Mouse (Mus musculus): ENCODE data around the gene Anxa7. TPM values are rescaled to one million over a fixed set of nuclear protein-coding genes. Genes with fewer than 3 reads are reported as not detected.

Anxa7 gene
- polyA plus RNA-seq, 1 experiment from 2014 or later = 36.0 TPM

DNA sequence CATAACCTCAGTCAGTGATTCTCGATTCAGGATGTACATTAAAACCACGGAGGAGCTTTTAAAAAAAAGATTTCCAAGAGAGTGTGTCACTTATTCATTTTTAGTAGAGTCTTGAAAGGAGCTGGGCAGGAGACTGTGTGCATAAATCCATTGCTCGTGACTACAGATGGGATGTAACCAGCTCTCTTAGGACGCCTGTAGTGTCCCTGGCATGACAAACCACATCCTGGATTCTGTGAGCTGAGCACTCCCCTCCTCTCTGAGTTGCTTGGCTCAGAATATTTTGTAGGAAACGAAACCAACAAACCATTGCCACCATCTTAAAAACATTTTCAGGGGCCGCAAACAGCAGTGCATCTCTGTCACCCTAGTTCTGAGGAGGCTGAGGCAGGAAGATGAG is 43.0 kb downstream of the Anxa7 start:
- Histone ChIP-seq H3K4me2 (no peak overlapping the region), H3K4me1 (ENCODE audit: insufficient read depth) (no peaks in the 10 kb centered on the region), H3K27ac (ENCODE audit: low read depth) (no peak overlapping the region), H3K27me3 (ENCODE audit: insufficient read depth, low read length) (no peaks in the 10 kb centered on the region), H3K9me3 (ENCODE audit: low read depth, low read length) (no peaks in the 10 kb centered on the region), H3K9ac (no peak overlapping the region), H3K36me3 (ENCODE audit: insufficient read depth) (no peaks in the 10 kb centered on the region), H3K4me3 (ENCODE audit: low read depth, low read length) (no peak overlapping the region)
- no peak for ATAC-seq (ENCODE audit: insufficient read depth)
- 68% methylated on average over 6 of the region's 6 CpGs for WGBS
- DNase-seq = no peak
- TF ChIP-seq CTCF (IDR thresholded peaks at IDR 0.05; ENCODE audit: low read depth) = no peak

DNA sequence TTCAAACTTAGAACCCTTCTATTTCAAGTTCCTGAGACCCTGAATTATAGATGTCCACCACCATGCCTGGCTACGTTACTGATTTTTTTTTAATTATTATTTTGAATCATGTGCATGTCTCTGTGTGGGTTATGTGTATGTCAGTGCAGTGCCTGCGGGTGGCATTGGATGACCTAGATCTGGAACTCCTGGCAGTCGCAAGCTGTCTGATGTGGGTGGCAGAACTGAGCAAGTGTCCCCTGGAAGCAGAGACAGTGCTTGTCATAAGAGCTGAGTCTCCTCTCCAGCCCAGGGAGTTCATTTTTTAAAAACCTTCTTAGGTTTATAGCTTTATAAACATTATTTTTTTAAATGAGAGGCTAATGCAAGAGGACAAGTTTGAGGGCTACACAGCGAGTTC is 47.5 kb downstream of the Anxa7 start:
- H3K36me3 ChIP-seq (ENCODE audit: insufficient read depth) = no peaks in the 10 kb centered on the region
- WGBS = 69% methylated on average over 4 of the region's 4 CpGs
- H3K27ac ChIP-seq (ENCODE audit: low read depth) = no peak overlapping the region
- DNase-seq = no peak
- TF ChIP-seq CTCF (IDR thresholded peaks at IDR 0.05; ENCODE audit: low read depth) = no peak
- H3K4me1 ChIP-seq (ENCODE audit: insufficient read depth) = no peaks in the 10 kb centered on the region
- H3K9me3 ChIP-seq (ENCODE audit: low read depth, low read length) = no peaks in the 10 kb centered on the region
- no peak overlapping the region for H3K4me2 ChIP-seq
- H3K4me3 ChIP-seq (ENCODE audit: low read depth, low read length) = no peak overlapping the region
- H3K27me3 ChIP-seq (ENCODE audit: insufficient read depth, low read length) = no peaks in the 10 kb centered on the region
- no peak for ATAC-seq (ENCODE audit: insufficient read depth)
- no peak overlapping the region for H3K9ac ChIP-seq

DNA sequence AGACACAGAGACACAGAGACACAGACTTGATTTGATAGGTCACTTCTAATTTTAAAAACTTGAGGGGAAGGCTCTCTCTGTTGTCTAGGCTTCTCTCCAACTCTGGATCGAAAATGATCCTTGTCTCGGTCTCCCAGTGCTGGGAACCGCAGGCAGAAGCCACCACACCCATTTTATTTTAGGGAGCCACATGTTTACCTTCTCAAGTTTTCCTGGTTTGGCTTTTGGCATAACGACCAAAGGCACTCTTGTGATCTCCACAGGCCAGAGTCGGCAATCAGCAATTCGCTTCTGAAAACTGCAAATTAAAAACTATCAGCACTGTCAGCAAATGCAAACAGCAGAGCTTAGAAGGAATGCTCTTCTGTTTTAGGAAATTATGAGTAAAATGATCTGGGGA is 48.2 kb downstream of the Anxa7 start:
- ATAC-seq (ENCODE audit: insufficient read depth) (no peak), DNase-seq (no peak)
- no peaks in the 10 kb centered on the region for H3K27me3 ChIP-seq (ENCODE audit: insufficient read depth, low read length)
- no peak for TF ChIP-seq CTCF (IDR thresholded peaks at IDR 0.05; ENCODE audit: low read depth)
- no peak overlapping the region for H3K9ac ChIP-seq
- no peaks in the 10 kb centered on the region for H3K9me3 ChIP-seq (ENCODE audit: low read depth, low read length)
- H3K36me3 ChIP-seq (ENCODE audit: insufficient read depth) = no peaks in the 10 kb centered on the region
- no peak overlapping the region for H3K4me2 ChIP-seq
- no peak overlapping the region for H3K27ac ChIP-seq (ENCODE audit: low read depth)
- H3K4me3 ChIP-seq (ENCODE audit: low read depth, low read length) = no peak overlapping the region
- no peaks in the 10 kb centered on the region for H3K4me1 ChIP-seq (ENCODE audit: insufficient read depth)
- WGBS = 69% methylated on average over 6 of the region's 6 CpGs

- H3K27ac ChIP-seq (ENCODE audit: low read depth) = no peak overlapping the region
- no peaks in the 10 kb centered on the region for H3K36me3 ChIP-seq (ENCODE audit: insufficient read depth)
- DNase-seq = no peak
- H3K9me3 ChIP-seq (ENCODE audit: low read depth, low read length) = no peaks in the 10 kb centered on the region
- TF ChIP-seq CTCF (IDR thresholded peaks at IDR 0.05; ENCODE audit: low read depth) = no peak
- no peak overlapping the region for H3K9ac ChIP-seq
- no peak overlapping the region for H3K4me2 ChIP-seq
- no peaks in the 10 kb centered on the region for H3K27me3 ChIP-seq (ENCODE audit: insufficient read depth, low read length)
- no peak for ATAC-seq (ENCODE audit: insufficient read depth)
- no peaks in the 10 kb centered on the region for H3K4me1 ChIP-seq (ENCODE audit: insufficient read depth)
- H3K4me3 ChIP-seq (ENCODE audit: low read depth, low read length) = no peak overlapping the region
- WGBS = 42% methylated on average over 1 of the region's 1 CpGs
Measured at GRCm38 (mm10) chr14:20429833-20430232, 50.1 kb downstream of the Anxa7 start.

- H3K4me1 ChIP-seq (ENCODE audit: insufficient read depth) = no peaks in the 10 kb centered on the region
- ATAC-seq (ENCODE audit: insufficient read depth) = no peak
- no peaks in the 10 kb centered on the region for H3K36me3 ChIP-seq (ENCODE audit: insufficient read depth)
Measured at GRCm38 (mm10) chr14:20428593-20428992, 51.3 kb downstream of the Anxa7 start.

DNA sequence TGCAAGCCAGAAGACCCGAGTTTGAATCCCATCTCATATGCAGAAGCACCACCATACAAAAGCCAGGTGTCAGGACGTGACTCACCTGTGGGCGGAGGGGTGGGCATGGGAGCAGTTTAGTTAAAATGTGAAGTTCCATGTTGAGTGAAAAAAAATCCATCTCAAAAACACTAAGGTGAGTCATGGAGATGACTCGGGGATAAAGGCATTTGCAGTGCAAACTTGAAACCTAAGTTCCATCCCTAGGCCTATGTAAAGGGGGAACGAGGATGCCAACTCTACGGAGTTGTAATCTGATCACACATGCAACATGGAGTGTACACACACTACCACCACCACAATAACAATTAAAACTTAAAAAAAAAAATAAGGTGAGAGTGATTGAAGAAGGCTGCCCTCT is 56.9 kb downstream of the Anxa7 start:
- WGBS = 87% methylated on average over 6 of the region's 6 CpGs
- Histone ChIP-seq H3K27ac (ENCODE audit: low read depth) (no peak overlapping the region), H3K4me1 (ENCODE audit: insufficient read depth) (no peaks in the 10 kb centered on the region), H3K4me3 (ENCODE audit: low read depth, low read length) (no peak overlapping the region), H3K9ac (no peak overlapping the region), H3K4me2 (no peak overlapping the region), H3K27me3 (ENCODE audit: insufficient read depth, low read length) (no peaks in the 10 kb centered on the region), H3K9me3 (ENCODE audit: low read depth, low read length) (no peaks in the 10 kb centered on the region), H3K36me3 (ENCODE audit: insufficient read depth) (no peaks in the 10 kb centered on the region)
- DNase-seq (no peak), ATAC-seq (ENCODE audit: insufficient read depth) (no peak)
- no peak for TF ChIP-seq CTCF (IDR thresholded peaks at IDR 0.05; ENCODE audit: low read depth)

More at GRCm38 (mm10) chr14:20428593-20428992, 51.3 kb downstream of the Anxa7 start:
- no peak for DNase-seq
- H3K27ac ChIP-seq (ENCODE audit: low read depth) = no peak overlapping the region
- H3K4me3 ChIP-seq (ENCODE audit: low read depth, low read length) = no peak overlapping the region
- H3K9ac ChIP-seq = no peak overlapping the region
- TF ChIP-seq CTCF (IDR thresholded peaks at IDR 0.05; ENCODE audit: low read depth) = no peak
- WGBS = 26% methylated on average over 1 of the region's 1 CpGs
- H3K4me2 ChIP-seq = no peak overlapping the region
- H3K27me3 ChIP-seq (ENCODE audit: insufficient read depth, low read length) = no peaks in the 10 kb centered on the region
- H3K9me3 ChIP-seq (ENCODE audit: low read depth, low read length) = no peaks in the 10 kb centered on the region

GRCm38 (mm10) chr14:20422257-20422656 is 57.7 kb downstream of the Anxa7 start:
- Histone ChIP-seq H3K4me2 (no peak overlapping the region), H3K36me3 (ENCODE audit: insufficient read depth) (no peaks in the 10 kb centered on the region), H3K4me3 (ENCODE audit: low read depth, low read length) (no peak overlapping the region), H3K4me1 (ENCODE audit: insufficient read depth) (no peaks in the 10 kb centered on the region), H3K9me3 (ENCODE audit: low read depth, low read length) (no peaks in the 10 kb centered on the region), H3K9ac (no peak overlapping the region), H3K27ac (ENCODE audit: low read depth) (no peak overlapping the region), H3K27me3 (ENCODE audit: insufficient read depth, low read length) (no peaks in the 10 kb centered on the region)
- ATAC-seq (ENCODE audit: insufficient read depth) (no peak), DNase-seq (peak; percentile 42)
- TF ChIP-seq CTCF (IDR thresholded peaks at IDR 0.05; ENCODE audit: low read depth) = no peak
- 61% methylated on average over 7 of the region's 7 CpGs for WGBS

Other genes with a start within 250 kb of the Anxa7 start
- 2.6 and 3.0 TPM in 2 replicates for gene Kcnk16, start 210.9 kb downstream of the Anxa7 start, polyA plus RNA-seq (2014; fragmentation: Nextera tagmentation; extraction: Ambion mirVana)
- 14.7 and 15.0 TPM in 2 replicates for gene Nudt13, start 185.4 kb downstream of the Anxa7 start, polyA plus RNA-seq (2014; fragmentation: Nextera tagmentation; extraction: Ambion mirVana)
- 56.8 and 60.6 TPM in 2 replicates for gene Ecd, start 132.0 kb downstream of the Anxa7 start, polyA plus RNA-seq (2014; fragmentation: Nextera tagmentation; extraction: Ambion mirVana)
- gene Fam149b, start 132.0 kb downstream of the Anxa7 start, polyA plus RNA-seq (2014; fragmentation: Nextera tagmentation; extraction: Ambion mirVana) = 42.8 and 44.4 TPM in 2 replicates
- 165 and 183 TPM in 2 replicates for gene Dnajc9, start 91.2 kb downstream of the Anxa7 start, polyA plus RNA-seq (2014; fragmentation: Nextera tagmentation; extraction: Ambion mirVana)
- gene Mrps16, start 86.5 kb downstream of the Anxa7 start, polyA plus RNA-seq (2014; fragmentation: Nextera tagmentation; extraction: Ambion mirVana) = 93.5 and 96.8 TPM in 2 replicates
- 0.12 and 0.82 TPM in 2 replicates for gene Cfap70, start 27.9 kb downstream of the Anxa7 start, polyA plus RNA-seq (2014; fragmentation: Nextera tagmentation; extraction: Ambion mirVana)
- gene Mss51, start 16.8 kb upstream of the Anxa7 start, polyA plus RNA-seq (2014; fragmentation: Nextera tagmentation; extraction: Ambion mirVana) = 0.96 and 1.4 TPM in 2 replicates
- 60.7 and 61.1 TPM in 2 replicates for gene Ppp3cb, start 66.4 kb upstream of the Anxa7 start, polyA plus RNA-seq (2014; fragmentation: Nextera tagmentation; extraction: Ambion mirVana)
- 10.0 and 11.8 TPM in 2 replicates for gene Usp54, start 160.9 kb upstream of the Anxa7 start, polyA plus RNA-seq (2014; fragmentation: Nextera tagmentation; extraction: Ambion mirVana)
- 0.24 and 0.87 TPM in 2 replicates for gene Myoz1, start 176.4 kb upstream of the Anxa7 start, polyA plus RNA-seq (2014; fragmentation: Nextera tagmentation; extraction: Ambion mirVana)
- gene Synpo2l, start 188.2 kb upstream of the Anxa7 start, polyA plus RNA-seq (2014; fragmentation: Nextera tagmentation; extraction: Ambion mirVana) = 0.75 and 2.8 TPM in 2 replicates
- 96.0 and 100 TPM in 2 replicates for gene Sec24c, start 194.2 kb upstream of the Anxa7 start, polyA plus RNA-seq (2014; fragmentation: Nextera tagmentation; extraction: Ambion mirVana)
- gene Fut11, start 214.8 kb upstream of the Anxa7 start, polyA plus RNA-seq (2014; fragmentation: Nextera tagmentation; extraction: Ambion mirVana) = 29.2 and 30.2 TPM in 2 replicates
- gene Chchd1, start 222.9 kb upstream of the Anxa7 start, polyA plus RNA-seq (2014; fragmentation: Nextera tagmentation; extraction: Ambion mirVana) = 224 and 227 TPM in 2 replicates
- gene Zswim8, start 227.4 kb upstream of the Anxa7 start, polyA plus RNA-seq (2014; fragmentation: Nextera tagmentation; extraction: Ambion mirVana) = 29.9 and 37.3 TPM in 2 replicates